Mouse (Mus musculus): Measurements from ENCODE around the gene Btbd35f21.
"Not testable (repeated sequence)": the region's sequence is repeated elsewhere in the genome, so short reads cannot be mapped to it uniquely, and the experiment has no call there.

DNA sequence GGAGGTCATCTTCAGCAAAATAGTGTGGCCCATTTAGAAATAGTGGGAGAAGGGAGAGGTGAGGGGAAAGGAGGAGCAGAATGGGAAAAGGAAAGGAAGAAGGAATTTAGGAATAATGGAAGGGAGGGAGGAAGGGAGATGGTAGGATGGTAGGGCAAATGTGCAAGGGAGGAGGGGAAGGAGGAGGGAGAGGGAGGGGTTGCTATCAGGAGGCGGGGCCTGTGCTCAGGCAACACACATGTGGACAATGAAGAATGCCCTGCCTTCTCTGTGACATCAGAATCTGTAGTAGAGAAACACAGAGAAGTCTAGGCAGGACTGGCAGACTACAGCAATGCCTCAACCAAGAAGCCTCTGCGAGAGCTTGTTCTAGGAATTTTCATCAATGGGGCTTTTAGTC lies at the start of gene Btbd35f21:
- TF ChIP-seq GATA1 (IDR thresholded peaks at IDR 0.05; ENCODE audit: borderline replicate concordance, low read length); FLI1 (IDR thresholded peaks at IDR 0.05; ENCODE audit: low read length): not testable (repeated sequence)
